Comparison of ENCODE assay signal across 10 mouse cellular contexts in genomic region chr15:34751021-34751420, GRCm38 (mm10).
"Had no signal": no experiment of that assay in that cellular context is flagged by ENCODE, and none has a peak within 500 bp of the region (broad histone marks: within the 10 kb centered on the region; RNA-seq: fewer than 3 reads in every experiment).

No protein-coding gene starts in this region.

- H3K4me2 ChIP-seq: limb, embryonic 15.5 days; neural tube, embryonic 12.5 days had no signal

- H3K36me3 ChIP-seq: limb, embryonic 15.5 days; neural tube, embryonic 12.5 days had no signal

- H3K4me1 ChIP-seq: neural tube, embryonic 12.5 days had no signal

- H3K9ac ChIP-seq: limb, embryonic 15.5 days; liver, embryonic 14.5 days; neural tube, embryonic 12.5 days had no signal

- H3K27me3 ChIP-seq: limb, embryonic 15.5 days; neural tube, embryonic 12.5 days had no signal

- DNase-seq: kidney, adult 11 months; kidney, adult 9 months; kidney, postnatal 36 days; layer of hippocampus, adult 9-11 months; thymus, postnatal 4 days had no signal

- H3K27ac ChIP-seq: kidney, postnatal 0 days; limb, embryonic 15.5 days; liver, embryonic 14.5 days; neural tube, embryonic 12.5 days; stomach, postnatal 0 days had no signal

- H3K4me3 ChIP-seq: limb, embryonic 15.5 days; neural tube, embryonic 12.5 days had no signal

- H3K9me3 ChIP-seq: limb, embryonic 15.5 days; neural tube, embryonic 12.5 days had no signal
